Mouse (Mus musculus) heart, postnatal 0 days (tissue): ENCODE measurements around the gene Nefh.

Source experiments
- CTCF ChIP-seq: IDR thresholded peaks from 2 replicates; pipeline ENCODE4 v1.5.1; 2016; ENCODE audit warnings: antibody characterized with exemption, control low read depth, low read depth
- EP300 ChIP-seq: IDR thresholded peaks from 2 replicates; pipeline ENCODE4 v1.6.1; 2016; ENCODE audit warnings: antibody characterized with exemption, low read depth

- no peak for TF ChIP-seq CTCF
- TF ChIP-seq EP300 = no peak
Measured at GRCm38 (mm10) chr11:4946530-4946929, 1.3 kb downstream of the Nefh start.
